Mouse (Mus musculus) ES-CJ7 (cell line): ENCODE measurements around the gene Skp2.

Experiments used
- DNase-seq: peaks from one replicate; pipeline ENCODE4 v3.0.0; 2011; ENCODE audit warnings: low read depth, low spot score

Gene Skp2

DNA sequence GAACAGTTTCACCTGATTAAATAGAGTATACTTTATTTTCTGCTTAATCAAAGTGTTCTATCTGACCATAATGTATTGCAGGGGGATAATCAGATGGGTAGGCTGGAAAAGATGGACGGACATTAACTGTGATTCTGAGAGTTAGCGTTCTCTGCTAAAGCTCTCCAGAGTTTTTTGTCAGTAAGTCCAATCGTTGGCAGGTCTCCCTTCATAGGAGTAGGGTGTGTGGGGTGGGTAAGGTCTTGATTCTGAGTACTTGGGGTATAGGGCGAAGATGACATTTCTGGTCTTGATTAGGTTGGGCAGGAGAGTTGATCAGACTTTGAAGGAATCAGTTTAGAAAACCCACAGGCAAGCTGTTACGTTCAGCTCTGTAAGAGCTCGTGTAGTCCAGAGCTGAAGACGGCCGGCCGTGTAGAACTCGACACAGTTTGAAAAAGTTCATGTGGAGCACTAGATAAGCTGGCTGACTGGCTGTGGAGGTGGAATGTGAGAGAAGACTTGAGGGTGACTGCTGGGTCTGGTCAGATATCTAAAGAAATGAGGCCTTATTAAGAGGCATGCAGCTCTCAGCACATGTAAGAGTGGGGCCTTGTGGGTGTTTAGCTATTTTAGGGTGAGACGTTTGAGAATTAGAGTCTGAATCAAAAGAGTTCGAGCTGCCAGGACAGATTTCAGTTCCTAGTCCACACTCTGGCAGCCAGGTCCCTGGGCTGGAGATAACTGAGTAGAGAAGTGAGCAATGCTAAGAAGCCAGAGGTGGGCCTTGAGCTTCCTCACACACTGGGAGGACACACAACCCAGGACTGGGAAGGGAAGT, 76.5 kb downstream of the Skp2 start:
- no peak for DNase-seq

DNA sequence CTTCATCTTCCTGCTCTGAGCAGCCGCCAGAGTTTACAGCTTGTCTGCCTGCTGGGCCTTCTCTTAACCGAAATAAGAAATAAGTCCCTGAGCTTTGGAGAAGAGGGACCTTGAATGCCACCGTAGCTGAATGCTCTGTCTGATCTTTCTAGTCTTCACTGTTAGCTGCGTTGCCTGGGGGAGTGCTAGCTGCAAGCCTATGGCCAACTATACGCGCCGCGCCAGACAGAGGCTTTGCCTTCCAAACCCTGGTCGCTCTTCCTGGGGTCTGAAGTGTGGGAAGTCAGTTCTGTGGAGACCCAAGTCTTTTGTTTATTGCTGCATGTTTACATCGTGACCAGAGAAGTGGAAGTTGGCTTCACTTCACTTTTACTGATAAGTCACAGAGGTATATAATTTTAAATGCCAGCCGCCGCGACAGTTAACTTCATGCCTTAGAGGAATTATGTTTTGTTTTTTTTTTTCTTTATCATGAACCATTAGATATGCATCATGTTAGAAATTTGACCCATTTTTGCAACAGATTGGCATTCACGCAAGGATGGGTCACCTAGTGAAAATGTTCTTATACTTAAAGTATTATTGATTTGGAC, 79.5 kb downstream of the Skp2 start:
- no peak for DNase-seq

DNA sequence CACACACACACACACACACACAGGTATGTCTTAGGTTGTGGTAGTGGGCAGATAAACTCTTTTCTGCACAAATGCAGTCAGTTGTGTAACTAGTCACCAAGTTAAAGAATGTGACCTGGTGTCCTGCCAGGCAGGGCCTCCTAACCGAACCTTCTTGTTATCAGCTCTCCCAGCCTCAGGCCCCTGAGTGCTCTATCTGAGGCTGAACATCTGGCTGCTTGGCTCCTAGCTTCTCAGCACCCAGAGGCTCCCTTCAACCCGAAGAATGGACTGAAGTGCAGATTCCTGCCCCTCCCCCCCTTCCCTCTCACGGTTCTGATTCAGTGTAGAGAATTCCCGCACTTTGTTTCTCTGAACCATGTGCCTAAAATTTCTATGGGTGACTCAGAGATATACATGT, 80.6 kb downstream of the Skp2 start:
- no peak for DNase-seq

DNA sequence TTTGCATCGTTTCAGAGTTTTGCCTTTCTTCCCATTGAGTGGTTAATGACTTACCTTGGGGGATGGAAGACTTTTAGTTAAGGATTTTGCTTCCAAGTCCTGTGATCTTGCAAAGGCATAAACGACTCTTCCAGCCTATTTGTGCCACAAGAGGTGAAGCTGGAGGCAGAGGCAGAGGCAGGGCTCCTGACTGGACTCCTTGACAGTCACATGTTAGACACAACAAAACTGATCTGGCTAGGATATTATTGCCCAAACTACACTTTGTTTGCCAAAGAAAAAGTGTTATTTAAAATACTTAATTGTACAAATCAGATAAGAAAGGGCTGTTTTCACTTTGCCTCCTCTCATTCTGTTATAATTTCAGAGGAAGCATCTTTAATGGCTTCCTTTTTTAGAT, 81.1 kb downstream of the Skp2 start:
- no peak for DNase-seq

DNA sequence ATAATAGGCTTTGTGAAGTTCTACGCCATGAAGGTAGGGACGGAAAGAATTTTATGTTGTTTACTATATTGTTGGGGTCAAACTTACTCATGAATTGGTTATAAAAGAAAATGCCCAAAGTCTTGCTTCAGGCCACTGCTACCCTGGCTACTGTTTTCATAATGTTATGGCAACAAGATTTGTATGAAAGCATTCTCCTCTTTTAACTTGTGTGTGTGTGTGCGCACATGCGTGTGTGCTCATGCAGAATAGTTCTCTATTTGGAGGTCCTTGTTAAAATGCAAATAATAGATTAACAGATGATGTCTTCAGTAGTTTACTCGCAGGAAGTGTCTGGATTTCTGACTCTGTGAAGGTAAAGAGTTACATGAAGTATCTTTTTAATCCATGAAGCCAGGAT, 81.5 kb downstream of the Skp2 start:
- DNase-seq, result no peak

DNA sequence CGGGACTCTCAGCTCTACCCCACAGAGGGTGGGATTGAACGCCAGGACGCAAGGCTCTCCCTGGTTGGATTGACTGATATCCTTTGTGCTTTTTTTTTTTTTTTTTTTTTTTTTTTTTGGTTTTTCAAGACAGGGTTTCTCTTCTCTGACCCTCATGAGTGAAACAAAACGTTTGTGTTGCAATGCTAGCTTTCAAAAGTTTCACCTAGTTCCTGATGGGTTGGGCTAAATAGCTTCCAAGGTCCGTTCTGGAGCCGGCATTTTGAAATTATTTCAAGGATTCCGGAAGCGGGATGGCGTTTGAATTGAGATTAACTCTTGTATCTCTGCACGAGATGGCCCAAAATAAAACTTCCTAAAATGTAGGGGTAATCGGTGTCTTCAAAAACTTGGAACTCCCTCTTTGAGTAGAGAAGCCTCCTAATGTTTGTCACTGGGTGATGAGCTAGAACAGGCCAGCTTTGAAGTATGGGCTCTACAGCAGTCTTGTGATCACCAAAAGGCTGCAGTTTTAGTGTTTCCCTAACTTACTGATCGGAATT, 82.1 kb downstream of the Skp2 start:
- DNase-seq, result no peak

DNA sequence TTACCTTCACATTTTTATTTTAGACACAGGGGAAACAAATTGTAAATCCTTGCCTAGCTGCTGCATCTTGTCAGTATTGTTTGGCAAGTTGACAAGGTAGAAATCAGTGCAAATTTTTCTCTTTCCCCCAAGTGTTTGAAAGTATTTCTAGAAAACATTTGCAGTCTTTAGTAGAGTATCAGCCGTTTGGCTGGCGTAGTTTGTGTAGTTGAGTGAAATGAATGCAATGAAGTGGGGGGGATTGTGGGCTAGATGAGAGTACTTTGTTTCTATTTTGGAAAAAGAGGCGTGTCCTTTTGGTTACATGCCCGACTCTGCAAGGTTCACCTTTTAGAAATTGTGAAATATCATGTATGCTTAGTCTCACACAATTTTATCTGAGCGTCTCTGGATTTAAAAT, 82.6 kb downstream of the Skp2 start:
- DNase-seq, result no peak

DNA sequence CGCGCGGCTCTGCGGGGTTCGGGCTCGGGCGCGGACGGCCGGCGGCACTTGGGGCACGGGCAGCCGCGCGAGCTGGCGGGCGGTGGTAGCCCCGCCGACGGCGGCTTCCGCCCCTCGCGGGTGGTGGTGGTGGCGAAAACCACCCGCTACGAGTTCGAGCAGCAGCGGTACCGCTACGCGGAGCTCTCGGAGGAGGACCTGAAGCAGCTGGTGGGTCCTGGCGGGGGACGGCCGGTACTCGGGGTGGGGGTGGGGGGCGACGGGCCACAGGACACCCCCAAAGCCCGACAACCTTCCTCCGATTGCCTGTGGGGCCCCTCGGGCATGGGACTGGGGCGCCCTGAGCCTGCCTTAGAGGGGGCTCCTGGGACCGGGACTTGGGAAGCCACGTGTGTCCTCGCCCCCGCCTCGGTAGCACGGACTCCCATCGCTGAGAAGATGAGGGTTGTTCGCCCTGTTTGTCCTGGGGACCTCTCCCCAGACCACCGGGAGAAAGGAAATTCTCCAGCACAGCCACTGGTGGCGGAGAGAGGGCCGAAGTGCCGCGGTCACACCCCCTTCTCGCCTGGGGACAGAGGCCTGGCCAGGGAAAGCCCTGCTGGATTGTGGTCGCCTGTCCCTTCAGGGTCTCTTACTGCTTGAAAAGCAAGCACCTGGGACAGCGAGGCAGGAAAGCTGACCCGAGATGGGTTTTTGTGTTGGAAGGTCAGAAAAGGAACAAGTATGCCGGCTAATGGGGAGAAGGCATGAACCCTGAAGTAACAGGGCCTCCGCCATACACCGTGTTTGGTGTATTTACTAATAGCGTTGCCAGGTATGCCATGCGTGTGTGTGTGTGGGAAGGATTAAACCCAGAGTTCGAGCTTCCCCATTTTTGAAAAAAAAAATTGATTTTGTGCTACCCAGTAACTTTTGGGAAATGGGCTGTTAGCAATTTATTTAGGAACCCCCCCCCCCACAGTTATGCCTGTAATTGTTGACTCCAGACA, 83.4 kb downstream of the Skp2 start:
- DNase-seq, result no peak

DNA sequence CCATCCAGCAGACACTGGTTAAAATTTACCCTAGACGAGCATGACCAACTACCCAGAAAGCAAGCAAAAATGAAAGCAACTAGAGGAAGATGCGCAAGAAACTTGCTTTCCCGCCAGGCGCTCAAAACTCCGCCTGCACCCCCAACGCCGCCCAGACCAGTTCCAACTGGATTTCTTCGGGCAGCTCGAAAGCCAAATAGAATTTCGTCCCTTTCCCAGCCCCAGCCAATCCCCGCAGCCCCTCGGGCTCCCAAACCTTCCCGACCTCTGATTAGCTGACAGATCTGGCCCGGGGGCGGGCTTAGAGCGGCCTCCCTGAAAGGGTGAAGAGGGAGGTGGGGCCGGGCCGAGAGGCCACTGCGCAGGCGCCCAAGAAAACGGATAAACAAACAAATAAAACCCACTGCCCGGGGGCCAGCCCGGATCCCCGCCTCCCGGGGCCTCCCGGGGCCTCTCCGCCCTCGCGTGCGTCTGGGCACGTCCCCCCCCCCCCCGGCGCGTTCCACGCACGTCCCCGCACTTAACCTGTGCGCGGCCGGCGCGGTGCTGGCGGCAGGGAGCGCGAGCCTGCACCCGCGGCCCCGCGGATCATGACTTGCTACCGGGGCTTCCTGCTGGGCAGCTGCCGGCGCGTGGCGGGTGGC, 84.2 kb downstream of the Skp2 start, which contains the start of gene Nadk2:
TSS of gene Nadk2 (plus strand) at position 349 of the 644 bp plus-strand sequence.
- peak; percentile 97 for DNase-seq

DNA sequence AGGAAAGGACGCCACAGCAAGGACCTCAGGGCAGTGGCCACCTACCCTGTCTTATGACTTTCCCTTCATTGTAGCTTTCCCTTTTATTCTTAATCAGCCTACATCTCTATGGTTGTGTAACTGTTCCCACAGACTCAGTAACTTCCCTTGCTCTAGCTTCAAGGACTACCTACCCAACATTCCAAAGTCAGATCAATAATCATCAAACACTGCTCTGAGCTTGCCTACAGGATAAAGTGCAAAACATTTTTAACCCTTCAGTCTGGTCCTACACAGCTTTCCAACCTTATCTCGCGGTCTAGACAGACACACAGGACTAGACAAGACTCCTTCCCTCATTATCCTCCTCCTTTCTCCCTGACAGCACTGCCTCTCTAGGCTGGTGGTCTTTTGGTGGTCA, 84.9 kb downstream of the Skp2 start:
- DNase-seq, result no peak

DNA sequence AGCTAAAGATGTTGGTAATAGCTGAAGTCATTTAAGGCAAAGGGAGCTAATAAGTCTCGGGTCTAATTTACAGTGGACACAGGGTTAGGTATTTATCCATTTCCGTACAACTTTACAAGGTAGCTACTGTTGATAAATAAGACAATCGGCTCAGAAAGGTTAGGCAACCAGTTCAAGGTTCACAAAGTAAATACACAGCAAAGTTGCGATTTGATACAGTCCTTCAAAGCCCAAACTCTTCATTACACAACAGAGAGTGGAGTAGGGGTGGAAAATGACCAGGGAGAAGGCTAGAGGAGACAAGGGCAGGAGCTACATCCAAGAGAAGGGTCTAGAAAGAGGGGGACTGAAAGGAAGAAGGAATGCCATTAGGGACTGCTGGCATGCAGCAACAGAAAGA, 86.3 kb downstream of the Skp2 start:
- DNase-seq, result no peak
